Mouse (Mus musculus) kidney, postnatal 14 days (tissue): ENCODE measurements at regions not wholly inside any gene's neighbourhood (a gene's known extent, or its start where the extent isn't known, plus 50 kb on each side); places are given as distances from the start of the nearest gene placed in this dataset.
A peak's percentile ranks its signal among the peaks of the same experiment; 100 is the strongest.

Experiments
- DNase-seq: peaks from one replicate; pipeline ENCODE4 v3.0.0; 2022; ENCODE audit warnings: mixed read lengths

- no peak for DNase-seq
Observed at GRCm38 (mm10) chr3:119653007-119653565, 131.2 kb downstream of the Ptbp2 start.

GRCm38 (mm10) chr3:119638633-119639032, 145.6 kb downstream of the Ptbp2 start:
- DNase-seq = no peak

GRCm38 (mm10) chr3:119635641-119636040, 148.6 kb downstream of the Ptbp2 start:
- DNase-seq = no peak

- DNase-seq = no peak
Observed at GRCm38 (mm10) chr3:119633516-119633915, 150.8 kb downstream of the Ptbp2 start.

GRCm38 (mm10) chr3:119606116-119606515, 178.2 kb downstream of the Ptbp2 start:
- DNase-seq = no peak

- DNase-seq = no peak
Observed at GRCm38 (mm10) chr3:119588872-119589416, 195.3 kb downstream of the Ptbp2 start.

GRCm38 (mm10) chr3:119587971-119588370, 196.3 kb downstream of the Ptbp2 start:
- DNase-seq = no peak

- no peak for DNase-seq
Observed at GRCm38 (mm10) chr3:119575516-119575915, 208.8 kb downstream of the Ptbp2 start.

GRCm38 (mm10) chr3:119537884-119538283, 246.4 kb downstream of the Ptbp2 start:
- peak; percentile 1 for DNase-seq

- DNase-seq = no peak
Observed at GRCm38 (mm10) chr3:119524510-119525123, 259.6 kb downstream of the Ptbp2 start.

GRCm38 (mm10) chr3:119512596-119512995, 271.7 kb downstream of the Ptbp2 start:
- peak; percentile 8 for DNase-seq

GRCm38 (mm10) chr3:119509132-119509531, 275.1 kb downstream of the Ptbp2 start:
- no peak for DNase-seq

- DNase-seq = no peak
Observed at GRCm38 (mm10) chr3:119503471-119503972, 280.7 kb downstream of the Ptbp2 start.

- DNase-seq = peak; percentile 62
Observed at GRCm38 (mm10) chr3:119498711-119499110, 285.6 kb downstream of the Ptbp2 start.

- DNase-seq = no peak
Observed at GRCm38 (mm10) chr3:119497880-119498279, 286.4 kb downstream of the Ptbp2 start.

GRCm38 (mm10) chr3:119494580-119494979, 289.7 kb downstream of the Ptbp2 start:
- DNase-seq = no peak

- no peak for DNase-seq
Observed at GRCm38 (mm10) chr3:119492627-119493026, 291.6 kb downstream of the Ptbp2 start.

- DNase-seq = no peak
Observed at GRCm38 (mm10) chr3:119489336-119489735, 294.9 kb downstream of the Ptbp2 start.
